Mouse (Mus musculus) left cerebral cortex, postnatal 25 days (tissue): ENCODE results near the gene Edem3. TPM values are rescaled to one million over a fixed set of nuclear protein-coding genes. Genes with fewer than 3 reads are reported as not detected.
"Not testable (repeated sequence)": the region's sequence is repeated elsewhere in the genome, so short reads cannot be mapped to it uniquely, and the experiment has no call there.

Experiments used
- DNase-seq, 2 experiments: peaks; one replicate each; pipeline ENCODE4 v3.0.0; 2022; ENCODE audit warnings: low spot score in 2 of 2, mixed read lengths in 1 of 2
- intact Hi-C: fragments of 180-260 bp; cut with DNase I; formaldehyde crosslinking; loops from one replicate; pipeline ENCODE4 v1.15.1; 2025
- total RNA-seq, 2 experiments: library from RNA; stranded (reverse); gene quantifications; 2 replicates each; pipeline ENCODE4 v1.2.3; 2021

Gene Edem3
- total RNA-seq, 2 experiments from 2014 or later = 38.5 to 39.7 TPM

DNA sequence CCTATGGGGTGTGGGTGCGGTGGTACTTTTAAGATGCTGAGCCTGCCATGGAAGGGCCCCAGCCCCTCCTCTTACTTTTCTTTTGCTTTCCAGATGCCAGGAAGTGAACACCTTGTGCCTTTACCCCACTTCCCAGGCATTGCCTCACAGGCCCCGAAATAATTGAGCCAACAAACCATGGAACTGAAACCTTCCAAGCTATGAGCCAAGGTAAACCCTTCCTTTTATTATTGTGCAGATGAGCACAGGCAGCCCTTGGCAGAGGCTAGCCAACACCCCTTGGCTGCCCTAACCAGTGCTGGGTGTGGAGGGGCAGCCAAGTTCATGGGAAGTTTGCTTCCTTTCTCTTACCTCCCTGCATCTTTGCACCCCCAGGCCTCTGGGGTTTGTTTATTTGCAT is 18.0 kb upstream of the Edem3 start:
- no peak for DNase-seq
- intact Hi-C loops = no loop called here

DNA sequence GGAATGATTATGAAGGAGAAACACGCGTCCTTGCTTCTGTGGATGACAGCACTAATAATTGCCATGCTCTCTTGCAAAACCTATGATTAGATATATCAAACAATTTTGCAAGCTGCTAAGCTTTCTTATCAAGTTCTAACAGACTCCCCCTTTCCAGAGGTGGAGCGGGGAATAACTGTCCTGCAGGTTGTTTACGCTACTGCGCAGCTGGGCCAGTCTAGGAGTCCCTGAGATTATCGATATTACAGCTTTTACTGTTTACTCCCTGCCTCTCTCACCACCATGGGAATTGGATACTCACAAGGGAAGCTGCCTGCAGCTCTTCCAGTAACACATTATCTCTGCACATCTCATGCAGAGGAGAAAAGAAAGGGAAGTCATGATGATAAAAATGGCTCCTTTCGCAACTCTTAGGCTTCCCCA is 14.0 kb upstream of the Edem3 start:
- DNase-seq = no peak
- intact Hi-C loops = no loop called here

DNA sequence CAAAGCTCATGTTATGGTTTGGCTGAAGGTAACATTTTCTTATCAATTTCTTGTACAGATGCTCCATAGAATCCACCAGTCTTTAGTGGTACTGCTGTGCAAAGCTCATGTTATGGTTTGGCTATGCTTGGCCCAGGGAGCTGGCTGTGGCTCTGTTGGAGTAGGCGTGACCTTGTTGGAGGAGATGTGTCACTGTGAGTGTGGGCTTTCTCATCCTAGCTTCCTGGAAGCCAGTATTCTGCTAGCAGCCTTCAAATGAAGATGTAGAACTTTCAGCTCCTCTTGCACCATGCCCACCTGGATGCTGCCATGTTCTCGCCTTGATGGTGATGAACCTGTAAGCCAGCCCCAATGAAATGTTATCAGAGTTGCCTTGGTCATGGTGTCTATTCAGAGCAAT is 5.3 kb upstream of the Edem3 start:
- DNase-seq = not testable (repeated sequence)
- intact Hi-C loops = loop anchor here (10.0 kb wide), 1 partner anchor 1355 kb away; the partner anchor contains the start of genes Odr4 and Tpr

DNA sequence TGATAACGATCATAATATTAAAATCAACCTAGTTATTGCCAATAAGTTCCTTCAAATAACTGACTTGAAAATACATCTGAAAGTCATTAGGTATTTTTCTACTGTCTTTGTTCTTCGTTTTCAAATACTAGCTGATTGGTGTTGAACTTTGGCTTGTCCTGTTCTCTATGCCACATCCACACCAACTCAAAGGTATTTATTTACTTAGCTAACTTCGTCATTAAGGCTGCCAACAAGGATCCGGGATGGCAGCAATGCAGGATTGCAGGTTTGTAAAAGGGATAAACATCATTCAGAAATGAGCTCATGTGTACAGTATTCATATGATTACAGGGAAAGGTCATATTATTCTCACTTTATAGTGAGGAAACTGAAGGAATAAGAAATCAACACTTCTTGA is 2.2 kb upstream of the Edem3 start:
- DNase-seq = no peak
- intact Hi-C loops = loop anchor here (10.0 kb wide), 1 partner anchor 1358 kb away; the partner anchor contains the start of genes Odr4 and Tpr

DNA sequence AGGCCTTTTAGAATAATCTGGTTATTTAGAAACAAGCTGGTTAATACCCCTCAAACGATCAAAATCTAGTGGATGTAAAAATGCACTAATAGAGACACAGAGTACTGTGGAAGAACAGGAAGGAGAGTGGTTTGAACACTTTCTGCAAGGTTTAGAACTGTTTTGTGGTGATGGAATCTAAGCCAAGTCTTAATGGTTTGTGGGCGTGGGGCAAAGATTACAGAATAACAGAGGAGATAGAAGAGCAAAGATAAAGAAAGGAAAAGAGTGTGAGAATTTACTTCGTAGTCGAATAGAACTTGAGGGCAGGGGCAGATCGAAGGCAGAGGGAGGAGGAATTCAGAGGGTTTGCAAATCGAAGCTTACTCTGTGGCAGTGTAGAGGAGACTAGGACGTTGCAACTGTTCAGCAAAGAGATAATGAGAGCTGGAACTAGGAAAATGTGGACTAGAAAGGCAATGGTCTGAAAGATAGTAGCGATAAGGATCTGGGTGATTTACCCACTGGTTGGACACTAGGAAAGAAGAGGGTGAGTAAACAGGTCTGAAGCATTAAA is 1.7 kb upstream of the Edem3 start:
- intact Hi-C loops = loop anchor here (10.0 kb wide), 1 partner anchor 1359 kb away; the partner anchor contains the start of genes Odr4 and Tpr
- DNase-seq = no peak

DNA sequence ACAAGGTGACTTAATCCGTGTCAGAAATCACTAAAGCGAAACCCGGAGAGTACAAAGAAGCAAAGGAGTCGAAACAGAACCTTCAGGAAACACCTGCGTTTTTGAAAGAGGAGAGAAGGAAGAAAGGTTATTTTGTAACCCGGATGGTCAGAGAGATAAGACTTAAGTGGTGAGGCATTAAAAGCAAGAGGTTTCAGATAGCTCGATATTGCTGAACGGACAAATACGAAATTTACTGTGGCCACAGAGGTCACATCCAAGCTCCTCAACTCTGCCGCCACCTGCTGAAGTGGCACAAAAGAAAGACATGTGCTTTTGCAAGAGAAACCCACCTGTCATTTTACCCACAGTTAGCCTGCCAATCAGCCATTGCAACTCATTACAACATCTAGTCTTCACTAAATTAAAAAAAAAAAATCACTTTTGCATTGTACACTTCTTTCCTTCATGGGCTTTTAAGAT is 1.1 kb upstream of the Edem3 start:
- no peak for DNase-seq
- intact Hi-C loops = loop anchor here (10.0 kb wide), 1 partner anchor 1359 kb away; the partner anchor contains the start of genes Odr4 and Tpr

DNA sequence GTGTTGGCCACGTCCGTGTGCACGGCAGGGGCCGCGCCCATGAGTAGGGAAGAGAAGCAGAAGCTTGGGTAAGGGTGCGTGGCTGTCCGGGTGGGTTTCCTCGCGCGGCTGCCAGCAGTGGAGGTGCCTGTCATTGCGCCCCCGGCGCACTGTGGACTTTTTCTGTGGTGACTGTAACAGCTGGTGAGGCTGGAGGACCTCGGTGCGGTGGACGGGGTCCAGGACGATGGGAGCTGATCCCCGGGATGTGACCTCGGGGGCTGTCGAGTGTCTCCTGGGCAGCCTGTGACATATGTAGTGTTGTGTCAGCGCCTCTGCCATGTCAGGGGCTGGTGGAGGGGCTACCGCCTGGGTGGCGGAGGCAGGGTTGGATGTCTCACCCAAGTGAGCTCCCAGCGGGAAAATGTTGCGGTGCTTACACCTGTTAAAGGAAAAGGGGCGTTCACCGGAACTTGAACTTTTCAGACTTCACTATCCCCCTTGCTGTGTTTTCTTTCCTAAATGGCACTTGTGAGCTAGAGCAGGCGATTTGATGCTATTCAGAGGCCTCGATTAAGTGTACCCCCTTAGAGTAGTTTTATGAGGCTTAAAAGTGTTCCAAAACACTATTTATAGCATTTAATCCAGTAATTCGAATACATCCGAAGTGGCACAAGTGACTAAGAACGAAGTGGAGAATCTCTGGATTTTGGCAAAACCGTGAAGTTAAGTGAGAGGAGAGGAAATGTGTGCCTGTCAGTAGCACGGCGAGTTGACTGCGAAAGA is 671 bp downstream of the Edem3 start:
- intact Hi-C loops = loop anchor here (10.0 kb wide), 1 partner anchor 1361 kb away; the partner anchor contains the start of genes Odr4 and Tpr
- no peak for DNase-seq

DNA sequence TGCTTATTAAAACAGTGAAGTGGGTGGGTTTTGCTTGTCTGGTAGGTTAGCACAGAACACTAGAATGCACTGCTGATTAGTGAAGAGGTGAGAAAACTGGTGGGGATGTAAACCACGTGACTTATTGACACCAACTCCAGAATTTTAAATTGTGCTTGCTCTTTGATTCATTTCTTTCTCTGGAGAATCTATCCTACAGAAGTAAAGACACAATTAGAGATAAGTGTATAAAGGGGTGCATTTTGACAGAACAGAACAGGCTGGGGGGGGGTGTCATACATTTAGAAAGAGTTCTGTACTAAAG is 1.2 kb downstream of the Edem3 start:
- no peak for DNase-seq
- intact Hi-C loops = loop anchor here (10.0 kb wide), 1 partner anchor 1362 kb away; the partner anchor contains the start of genes Odr4 and Tpr

DNA sequence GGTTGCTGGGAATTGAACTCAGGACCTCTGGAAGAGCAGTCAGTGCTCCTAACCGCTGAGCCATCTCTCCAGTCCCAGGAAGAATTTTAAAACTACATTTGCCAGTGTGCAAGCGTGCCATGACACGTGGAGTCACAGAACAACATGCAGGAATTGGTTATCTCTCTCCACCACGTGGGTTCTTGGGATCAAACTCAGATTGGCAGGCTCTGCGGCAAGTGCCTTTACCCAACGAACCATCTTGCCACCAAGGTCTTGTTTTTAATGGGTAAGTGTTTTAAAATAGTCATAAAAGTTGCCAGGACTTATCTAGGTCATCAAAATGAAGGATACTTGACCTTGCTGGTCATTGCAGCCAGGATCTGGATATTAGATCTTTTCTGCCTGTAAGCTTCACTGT is 3.1 kb downstream of the Edem3 start:
- intact Hi-C loops = loop anchor here (10.0 kb wide), 1 partner anchor 1364 kb away; the partner anchor contains the start of genes Odr4 and Tpr

DNA sequence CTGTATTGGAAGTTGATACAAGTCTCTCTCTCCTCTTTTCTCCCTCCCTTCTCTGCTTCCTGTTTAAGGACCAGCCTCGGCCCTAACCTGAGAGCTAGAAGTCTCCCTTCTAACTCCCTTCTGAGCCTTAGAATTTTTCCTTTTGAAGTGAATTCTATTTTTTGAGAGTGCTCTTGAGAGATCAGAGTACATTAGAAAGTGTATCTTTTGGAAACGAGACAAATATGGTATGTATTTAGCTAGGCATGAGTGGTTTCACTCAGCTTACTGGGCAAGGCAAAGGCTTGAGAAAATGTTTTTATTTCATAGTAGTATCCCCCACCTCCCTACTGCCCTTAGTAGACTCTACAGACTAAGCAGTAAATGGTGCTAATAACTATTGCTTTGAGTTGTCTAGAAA is 3.8 kb downstream of the Edem3 start:
- intact Hi-C loops = loop anchor here (10.0 kb wide), 1 partner anchor 1364 kb away; the partner anchor contains the start of genes Odr4 and Tpr
- DNase-seq = no peak

More for the DNA sequence above, 3.1 kb downstream of the Edem3 start:
- no peak for DNase-seq

DNA sequence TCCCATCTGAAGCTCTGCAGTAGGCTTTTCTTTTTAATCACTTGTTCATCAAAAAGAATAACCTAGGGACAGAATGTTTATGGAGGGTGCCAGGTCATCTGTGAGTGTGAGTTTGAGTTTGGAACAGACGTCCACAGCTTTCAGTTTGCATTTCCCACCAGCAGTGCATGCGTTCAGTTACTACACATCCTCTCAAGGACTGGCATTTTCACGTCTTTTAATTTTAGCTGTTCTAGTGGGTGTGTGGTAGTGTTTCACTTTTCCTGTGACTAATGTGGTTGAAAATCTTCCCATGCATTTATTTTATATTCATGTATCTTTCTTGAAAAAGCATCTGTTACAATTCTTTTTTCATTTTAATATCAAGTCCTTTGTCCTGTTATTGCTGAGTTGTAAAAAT is 9.1 kb downstream of the Edem3 start:
- intact Hi-C loops = no loop called here
- DNase-seq = peak in 1 of 2 experiments; percentile 75

DNA sequence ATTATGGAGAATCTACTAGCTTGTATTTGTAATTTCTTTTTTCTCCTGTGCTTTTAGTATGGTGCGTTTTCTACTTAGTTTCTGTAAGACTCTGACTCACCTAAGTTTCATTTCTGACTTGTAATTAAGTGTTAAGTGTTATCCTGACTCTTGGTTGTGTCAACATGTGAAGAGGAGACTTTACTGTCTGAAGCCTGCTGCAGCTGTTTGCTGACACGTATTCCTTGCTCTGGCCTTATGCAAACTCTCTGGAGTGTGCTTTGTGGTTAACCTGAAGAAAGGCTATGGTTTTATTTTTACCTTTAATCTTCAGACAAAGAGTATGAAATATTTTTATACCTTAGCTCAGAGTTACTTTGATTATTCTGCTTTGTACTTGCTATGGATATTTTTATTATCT is 11.0 kb downstream of the Edem3 start:
- no peak for DNase-seq
- intact Hi-C loops = no loop called here

DNA sequence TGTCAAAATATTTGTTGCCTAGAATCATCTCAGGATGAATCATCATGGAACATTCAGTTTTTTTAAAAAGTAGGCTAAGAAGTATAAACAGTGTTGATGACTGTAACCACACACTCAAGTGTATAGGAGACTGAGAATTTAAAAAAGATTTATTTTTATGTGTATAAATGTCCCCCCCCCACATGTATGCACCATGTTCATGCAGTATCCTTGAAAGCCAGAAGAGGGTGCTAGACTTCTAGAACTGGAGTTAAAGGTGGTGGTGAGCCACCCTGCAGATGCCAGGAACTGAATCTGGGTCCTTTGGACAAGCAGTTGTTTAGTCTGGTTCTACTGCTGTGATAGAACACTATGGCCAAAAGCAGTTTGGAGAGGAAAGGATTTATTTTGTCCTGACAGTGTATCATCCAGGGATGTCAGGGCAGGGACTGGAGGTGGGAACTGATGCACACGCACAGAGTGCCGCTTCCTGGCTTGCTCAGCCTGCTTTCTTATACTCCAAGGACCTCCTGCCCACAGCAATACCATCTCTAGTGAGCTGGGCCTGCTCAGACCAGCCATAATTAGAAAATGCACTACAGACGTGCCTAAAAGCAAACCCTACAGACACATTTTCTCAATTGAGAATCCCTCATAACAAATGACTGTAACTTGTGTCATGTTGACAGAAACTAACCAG is 11.9 kb downstream of the Edem3 start:
- DNase-seq = no peak
- intact Hi-C loops = no loop called here

DNA sequence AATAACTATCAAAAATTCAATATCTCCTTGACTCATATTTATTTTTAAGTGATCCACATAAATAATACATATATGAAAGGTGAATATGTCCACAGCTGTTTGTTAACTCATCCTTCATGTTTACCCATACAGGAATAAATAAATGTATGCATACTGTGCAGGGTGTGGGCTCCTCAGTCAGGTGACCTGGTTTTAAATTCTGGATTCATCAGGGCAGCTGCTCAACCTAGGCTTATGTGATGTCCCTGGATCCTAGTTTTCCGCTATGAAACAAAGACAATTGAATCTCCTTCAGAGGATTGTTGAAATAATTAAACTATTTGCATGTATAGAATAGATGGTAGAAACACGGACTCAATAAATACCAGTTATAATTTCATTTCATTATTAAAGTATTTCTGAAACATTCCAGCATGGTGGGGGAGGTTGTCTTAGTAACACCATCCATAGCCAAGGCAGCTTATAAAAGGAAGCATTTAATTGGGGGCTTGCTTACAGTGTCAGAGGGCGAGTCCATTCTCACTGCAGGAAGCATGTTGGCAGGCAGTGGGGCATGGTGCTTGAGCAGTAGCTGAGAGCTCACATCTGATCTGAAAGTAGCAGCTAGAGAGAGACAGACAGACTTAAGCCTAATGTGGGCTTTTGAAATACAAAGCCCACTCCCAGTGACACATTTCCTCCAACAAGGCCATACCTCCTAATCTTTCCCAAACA is 14.2 kb downstream of the Edem3 start:
- DNase-seq = no peak

DNA sequence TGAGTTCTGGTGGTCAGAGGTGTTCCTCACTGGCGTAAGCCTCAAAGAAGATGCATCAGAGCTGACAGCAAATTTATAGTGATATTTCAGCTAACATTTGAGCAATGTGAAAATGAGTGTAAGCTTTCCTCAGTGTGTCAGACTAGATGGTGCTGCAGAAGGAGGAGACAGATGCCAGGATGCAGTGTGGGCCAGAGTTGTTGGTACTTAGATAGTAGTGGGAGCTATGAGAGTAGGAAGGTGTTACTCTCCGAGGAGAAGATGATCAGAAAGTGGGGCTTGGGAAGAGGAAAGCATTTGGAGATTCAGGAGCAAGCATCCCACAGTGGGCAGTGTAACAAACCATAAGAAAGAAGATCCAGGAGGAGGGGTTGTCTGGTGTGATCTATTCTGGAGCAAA is 22.4 kb downstream of the Edem3 start:
- intact Hi-C loops = no loop called here
- DNase-seq = peak; percentile 22 to 92

More for the DNA sequence above, 14.2 kb downstream of the Edem3 start:
- intact Hi-C loops = no loop called here

DNA sequence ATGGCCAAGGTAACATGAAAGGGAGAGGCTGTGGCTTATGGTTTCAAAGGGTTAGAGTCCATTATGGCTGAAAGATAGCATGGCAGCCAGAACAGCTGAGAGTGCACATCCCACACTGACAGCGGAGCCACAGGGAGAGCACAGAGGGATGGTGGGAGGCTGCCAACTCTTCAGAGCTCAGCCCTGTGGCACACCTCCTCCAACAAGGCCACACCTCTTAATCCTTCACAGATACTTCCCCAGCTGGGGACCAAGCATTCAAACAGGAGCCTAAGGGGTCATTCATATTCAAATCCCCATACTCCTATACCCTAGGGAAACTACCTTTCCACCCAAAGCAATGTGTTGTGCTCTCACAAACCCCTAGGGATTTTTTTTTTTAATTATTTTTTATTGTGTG is 23.4 kb downstream of the Edem3 start:
- intact Hi-C loops = no loop called here
- no peak for DNase-seq

DNA sequence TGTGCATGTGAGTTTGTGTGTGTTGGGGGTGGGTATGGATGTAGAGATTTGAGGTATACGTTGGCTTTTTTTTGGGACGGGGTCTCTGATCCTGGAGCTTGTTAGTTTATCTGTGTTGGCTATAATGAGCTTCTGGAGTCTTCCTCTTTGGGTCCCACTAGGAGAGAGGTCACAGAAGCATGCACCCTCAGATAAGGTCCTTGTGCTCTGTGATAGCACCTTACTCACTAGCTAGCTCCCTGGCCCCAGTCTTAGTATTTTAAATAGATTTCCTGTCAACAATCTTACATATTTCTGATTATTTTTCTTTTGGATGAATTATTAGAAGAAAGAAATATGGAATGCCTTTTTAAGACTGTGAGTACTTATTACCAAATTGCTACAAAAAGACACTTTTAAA is 24.1 kb downstream of the Edem3 start:
- no peak for DNase-seq
- intact Hi-C loops = no loop called here

DNA sequence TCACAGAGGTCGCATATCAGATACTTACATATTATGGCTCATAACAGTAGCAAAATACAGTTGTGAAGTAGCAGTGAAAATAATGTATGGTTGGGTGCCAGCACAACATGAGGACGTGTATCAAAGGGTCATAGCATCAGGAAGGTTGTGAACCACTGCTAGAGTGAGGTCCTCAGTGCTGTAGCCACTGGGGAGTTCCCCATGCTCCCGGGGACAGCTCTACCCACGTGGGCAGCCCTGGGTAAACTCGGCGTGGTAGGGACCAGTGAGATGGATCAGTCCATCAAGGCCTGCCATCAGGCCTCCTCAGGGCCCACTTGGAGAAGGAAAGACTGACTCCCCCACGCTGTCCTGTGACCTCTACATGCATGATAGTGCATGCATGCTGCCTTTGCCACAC is 26.3 kb downstream of the Edem3 start:
- intact Hi-C loops = no loop called here
- DNase-seq = no peak

DNA sequence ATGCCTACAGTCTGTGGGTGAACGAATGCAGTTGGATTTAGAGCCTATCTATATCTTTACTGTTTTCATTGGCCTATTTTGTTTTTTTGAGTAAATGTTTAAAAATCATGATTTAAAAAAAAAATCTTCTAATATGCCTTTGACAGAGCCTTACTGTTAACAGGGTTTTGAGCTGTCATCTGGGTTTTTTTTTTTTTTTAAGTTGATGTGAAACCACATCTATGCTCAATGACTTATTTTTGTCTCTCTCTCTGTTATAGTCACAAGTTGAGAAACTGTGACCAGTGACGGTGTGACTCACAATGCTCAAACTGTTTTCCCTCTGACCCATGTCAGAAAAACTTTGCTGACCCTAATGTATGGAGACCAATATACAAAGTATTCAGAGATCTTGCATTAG is 28.2 kb downstream of the Edem3 start:
- intact Hi-C loops = no loop called here
- DNase-seq = no peak

DNA sequence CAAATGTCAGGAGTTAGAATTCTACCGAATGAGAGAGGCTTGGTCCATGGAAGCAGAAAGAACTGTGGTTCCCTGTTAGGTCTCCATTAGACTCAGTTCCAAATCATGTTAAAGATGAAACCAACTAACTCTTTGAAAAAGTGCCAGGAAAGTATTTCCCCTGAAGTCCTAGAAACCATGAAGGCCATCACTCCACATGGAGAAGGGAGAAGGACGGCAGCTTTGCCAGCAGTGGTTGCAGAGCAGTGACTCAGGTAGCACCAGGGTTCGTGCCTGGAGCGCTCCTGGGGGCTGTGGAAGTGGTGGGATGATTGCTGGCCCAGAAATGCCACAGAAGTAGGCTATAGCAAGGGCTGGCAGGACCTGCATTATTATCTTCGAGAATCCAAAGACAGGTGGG is 31.2 kb downstream of the Edem3 start:
- intact Hi-C loops = no loop called here

More for the DNA sequence above, 31.2 kb downstream of the Edem3 start:
- peak in 1 of 2 experiments; percentile 11 for DNase-seq
